Mouse (Mus musculus) spleen, embryonic (tissue): ENCODE results near the gene Sectm1a.
"Not testable (repeated sequence)": the region's sequence is repeated elsewhere in the genome, so short reads cannot be mapped to it uniquely, and the experiment has no call there.

Experiments used
- CTCF ChIA-PET: fragments of 350-600 bp; sonication (Branson Sonifier 250); formaldehyde crosslinking; loops from one replicate; lab custom pipeline; 2022; lab: Charles Lee

Gene Sectm1a

GRCm38 (mm10) chr11:121081120-121081519 lies at the start of gene Sectm1a:
Sectm1a (minus strand) TSS chr11:121081220.
- CTCF ChIA-PET: no interaction called here

GRCm38 (mm10) chr11:121129616-121130015 lies 48.6 kb upstream of the Sectm1a start:
- CTCF ChIA-PET: no interaction called here

- CTCF ChIA-PET: interaction anchor here (0.6 kb wide), 1 partner anchor 32 kb away, joined by 5 read pairs; no protein-coding TSS in a partner anchor
These were observed 46.4 kb upstream of the Sectm1a start for GRCm38 (mm10) chr11:121127441-121127840.

- CTCF ChIA-PET: no interaction called here
These were observed 45.4 kb upstream of the Sectm1a start for GRCm38 (mm10) chr11:121126395-121126794.

- CTCF ChIA-PET: no interaction called here
These were observed 44.6 kb upstream of the Sectm1a start for GRCm38 (mm10) chr11:121125522-121126172.

GRCm38 (mm10) chr11:121123438-121123837 lies 42.4 kb upstream of the Sectm1a start:
- CTCF ChIA-PET: no interaction called here

- CTCF ChIA-PET: no interaction called here
These were observed 41.1 kb upstream of the Sectm1a start for GRCm38 (mm10) chr11:121122024-121122670.

- CTCF ChIA-PET: no interaction called here
These were observed 40.1 kb upstream of the Sectm1a start for GRCm38 (mm10) chr11:121121151-121121550.

GRCm38 (mm10) chr11:121118577-121118976 lies 37.6 kb upstream of the Sectm1a start, which contains the start of gene Tex19.2:
Tex19.2 (minus strand) TSS chr11:121118677.
- CTCF ChIA-PET: no interaction called here

- CTCF ChIA-PET: no interaction called here
These were observed 37.1 kb upstream of the Sectm1a start for GRCm38 (mm10) chr11:121118106-121118505.

- CTCF ChIA-PET: no interaction called here
These were observed 31.2 kb upstream of the Sectm1a start for GRCm38 (mm10) chr11:121112091-121112775.

- CTCF ChIA-PET: no interaction called here
These were observed 30.6 kb upstream of the Sectm1a start for GRCm38 (mm10) chr11:121111601-121112000.

- CTCF ChIA-PET: no interaction called here
These were observed 30.0 kb upstream of the Sectm1a start for GRCm38 (mm10) chr11:121111051-121111450.

- CTCF ChIA-PET: no interaction called here
These were observed 29.0 kb upstream of the Sectm1a start for GRCm38 (mm10) chr11:121109986-121110385.

GRCm38 (mm10) chr11:121108061-121108460 lies 27.0 kb upstream of the Sectm1a start:
- CTCF ChIA-PET: no interaction called here

GRCm38 (mm10) chr11:121107242-121107641 lies 26.2 kb upstream of the Sectm1a start:
- CTCF ChIA-PET: not testable (repeated sequence)

GRCm38 (mm10) chr11:121101124-121101805 lies 20.2 kb upstream of the Sectm1a start:
- CTCF ChIA-PET: no interaction called here

GRCm38 (mm10) chr11:121100692-121101091 lies 19.7 kb upstream of the Sectm1a start:
- CTCF ChIA-PET: no interaction called here

GRCm38 (mm10) chr11:121099762-121100161 lies 18.7 kb upstream of the Sectm1a start:
- CTCF ChIA-PET: no interaction called here

GRCm38 (mm10) chr11:121092606-121093585 lies 11.9 kb upstream of the Sectm1a start:
- CTCF ChIA-PET: no interaction called here

- CTCF ChIA-PET: no interaction called here
These were observed 9.9 kb upstream of the Sectm1a start for GRCm38 (mm10) chr11:121090943-121091342.
